Mouse (Mus musculus) forebrain, embryonic 12.5 days (tissue): ENCODE results near the gene Ubl3. TPM values are rescaled to one million over a fixed set of nuclear protein-coding genes. Genes with fewer than 3 reads are reported as not detected.

Experiments
- ATAC-seq: fragments of 200-750 bp; cut with Nextera tagmentation; 2 replicates; pipeline ENCODE4 v1.8.0; 2017; ENCODE audit warnings: moderate TSS enrichment; ENCODE audit not compliant: low FRiP score
- H3K27ac ChIP-seq: fragments of 300-500 bp; sonication (generic); 2 replicates; pipeline ENCODE4 v1.5.1; 2016; ENCODE audit warnings: mild to moderate bottlenecking
- H3K27me3 ChIP-seq: fragments of 300-500 bp; sonication (generic); 2 replicates; pipeline ENCODE4 v1.6.1; 2016; ENCODE audit warnings: mild to moderate bottlenecking
- H3K36me3 ChIP-seq: fragments of 300-500 bp; sonication (generic); replicated peaks from 2 replicates; pipeline ENCODE4 v1.6.1; 2016; ENCODE audit warnings: mild to moderate bottlenecking
- H3K4me1 ChIP-seq: fragments of 300-500 bp; sonication (generic); 2 replicates; pipeline ENCODE4 v1.6.1; 2016
- H3K4me2 ChIP-seq: fragments of 300-500 bp; sonication (generic); 2 replicates; pipeline ENCODE4 v1.6.1; 2016; ENCODE audit warnings: mild to moderate bottlenecking, moderate library complexity
- H3K4me3 ChIP-seq: fragments of 300-500 bp; sonication (generic); replicated peaks from 2 replicates; pipeline ENCODE4 v1.5.1; 2016; ENCODE audit warnings: mild to moderate bottlenecking
- H3K9ac ChIP-seq: fragments of 300-500 bp; sonication (generic); 2 replicates; pipeline ENCODE4 v1.6.1; 2016; ENCODE audit warnings: mild to moderate bottlenecking
- H3K9me3 ChIP-seq: fragments of 300-500 bp; sonication (generic); 2 replicates; pipeline ENCODE4 v1.6.1; 2016
- WGBS: fragments of 180-500 bp; shearing (Covaris S2); methylation state at CpG from one replicate; pipeline ENCODE4 v1.1.7; 2016; 5-methylcytosine and 5-hydroxymethylcytosine counted together
- polyA plus RNA-seq: library from polyadenylated mRNA; unstranded; fragments of >200 nt; fragmentation: Nextera tagmentation; extraction: Ambion mirVana; gene quantifications from 2 replicates; pipeline ENCODE4 v1.2.1, GENCODE M21; 2016

Gene Ubl3
- polyA plus RNA-seq, 1 experiment from 2014 or later: 94.6 TPM

GRCm38 (mm10) chr5:148558472-148558871 is 5.9 kb upstream of the Ubl3 start:
- WGBS: 93% methylated on average over 6 of the region's 6 CpGs
- no peaks in the 10 kb centered on the region for H3K9me3 ChIP-seq

GRCm38 (mm10) chr5:148556509-148556908 is 3.9 kb upstream of the Ubl3 start:
- whole genome bisulfite sequencing: 90% methylated on average over 5 of the region's 5 CpGs
- Histone ChIP-seq H3K4me3 (no peak overlapping the region), H3K9me3 (no peaks in the 10 kb centered on the region)

More at GRCm38 (mm10) chr5:148558472-148558871, 5.9 kb upstream of the Ubl3 start:
- H3K36me3 ChIP-seq: no peaks in the 10 kb centered on the region
- H3K4me3 ChIP-seq: no peak overlapping the region
- peaks cover 9% of the 10 kb centered on the region; the same call in 1 of the 2 replicates for H3K27me3 ChIP-seq
- H3K9ac ChIP-seq: no peak overlapping the region
- H3K27ac ChIP-seq: no peak overlapping the region
- no peak for ATAC-seq
- no peak overlapping the region for H3K4me2 ChIP-seq
- peaks cover 12% of the 10 kb centered on the region for H3K4me1 ChIP-seq

GRCm38 (mm10) chr5:148555156-148555555 is 2.6 kb upstream of the Ubl3 start:
- no peak for ATAC-seq
- WGBS: 72% methylated on average over 10 of the region's 10 CpGs
- Histone ChIP-seq H3K27ac (no peak overlapping the region), H3K4me1 (peaks cover 24% of the 10 kb centered on the region), H3K4me3 (no peak overlapping the region; the same call in 1 of the 2 replicates), H3K9ac (0 out of 2 replicates have a peak overlapping the region, but pooled peaks have one; percentile 9), H3K9me3 (no peaks in the 10 kb centered on the region), H3K27me3 (peaks cover 10% of the 10 kb centered on the region; the same call in 1 of the 2 replicates), H3K4me2 (peak overlapping the region; percentile 42), H3K36me3 (no peaks in the 10 kb centered on the region)

More at GRCm38 (mm10) chr5:148556509-148556908, 3.9 kb upstream of the Ubl3 start:
- Histone ChIP-seq H3K4me2 (no peak overlapping the region), H3K27me3 (peaks cover 10% of the 10 kb centered on the region; the same call in 1 of the 2 replicates), H3K4me1 (peaks cover 17% of the 10 kb centered on the region), H3K36me3 (no peaks in the 10 kb centered on the region), H3K9ac (no peak overlapping the region), H3K27ac (no peak overlapping the region)
- ATAC-seq: no peak

- Histone ChIP-seq H3K9me3 (no peaks in the 10 kb centered on the region), H3K9ac (peak overlapping the region; percentile 9), H3K4me3 (peak overlapping the region; percentile 5; the same call in 1 of the 2 replicates), H3K4me1 (peaks cover 28% of the 10 kb centered on the region), H3K27ac (no peak overlapping the region), H3K36me3 (no peaks in the 10 kb centered on the region), H3K4me2 (peak overlapping the region; percentile 42), H3K27me3 (peaks cover 10% of the 10 kb centered on the region; the same call in 1 of the 2 replicates)
- no peak for ATAC-seq
- 4% methylated on average over 16 of the region's 16 CpGs for WGBS
These were observed 2.1 kb upstream of the Ubl3 start for GRCm38 (mm10) chr5:148554701-148555100.

- H3K36me3 ChIP-seq: no peaks in the 10 kb centered on the region
- 0 out of 2 replicates have a peak overlapping the region, but pooled peaks have one; percentile 5 for H3K4me3 ChIP-seq
- H3K9ac ChIP-seq: peak overlapping the region; percentile 9
- peaks cover 10% of the 10 kb centered on the region; the same call in 1 of the 2 replicates for H3K27me3 ChIP-seq
- H3K27ac ChIP-seq: no peak overlapping the region
- peak overlapping the region; percentile 42 for H3K4me2 ChIP-seq
- H3K4me1 ChIP-seq: peaks cover 33% of the 10 kb centered on the region
- ATAC-seq: no peak
- no peaks in the 10 kb centered on the region for H3K9me3 ChIP-seq
- 18% methylated on average over 7 of the region's 7 CpGs for WGBS
These were observed 1.7 kb upstream of the Ubl3 start for GRCm38 (mm10) chr5:148554242-148554641.

GRCm38 (mm10) chr5:148553723-148554122 is 1.1 kb upstream of the Ubl3 start:
- no peaks in the 10 kb centered on the region for H3K9me3 ChIP-seq
- no peak for ATAC-seq
- no peak overlapping the region for H3K4me2 ChIP-seq
- no peak overlapping the region for H3K9ac ChIP-seq
- H3K4me1 ChIP-seq: peaks cover 34% of the 10 kb centered on the region
- no peaks in the 10 kb centered on the region for H3K36me3 ChIP-seq
- H3K27me3 ChIP-seq: peaks cover 10% of the 10 kb centered on the region; the same call in 1 of the 2 replicates
- no peak overlapping the region for H3K4me3 ChIP-seq
- no peak overlapping the region for H3K27ac ChIP-seq
- WGBS: 24% methylated on average over 14 of the region's 14 CpGs

GRCm38 (mm10) chr5:148551764-148552136 is 839 bp downstream of the Ubl3 start:
- no peak for ATAC-seq
- peak overlapping the region; percentile 63 for H3K4me3 ChIP-seq
- WGBS: under 1% methylated on average over 17 of the region's 17 CpGs
- H3K9me3 ChIP-seq: no peaks in the 10 kb centered on the region
- H3K27ac ChIP-seq: peak overlapping the region; percentile 99
- peak overlapping the region; percentile 64 for H3K4me2 ChIP-seq
- H3K36me3 ChIP-seq: no peaks in the 10 kb centered on the region
- peaks cover 52% of the 10 kb centered on the region for H3K4me1 ChIP-seq
- H3K9ac ChIP-seq: peak overlapping the region; percentile 77
- peaks cover 10% of the 10 kb centered on the region; the same call in 1 of the 2 replicates for H3K27me3 ChIP-seq

GRCm38 (mm10) chr5:148550821-148551763 is 1.5 kb downstream of the Ubl3 start:
- H3K9ac ChIP-seq: peak overlapping the region; percentile 77
- H3K4me1 ChIP-seq: peaks cover 54% of the 10 kb centered on the region
- peak overlapping the region; percentile 64 for H3K4me2 ChIP-seq
- no peaks in the 10 kb centered on the region for H3K9me3 ChIP-seq
- H3K27me3 ChIP-seq: peaks cover 10% of the 10 kb centered on the region; the same call in 1 of the 2 replicates
- WGBS: under 1% methylated on average over 28 of the region's 28 CpGs
- H3K36me3 ChIP-seq: no peaks in the 10 kb centered on the region
- peak overlapping the region; percentile 63 for H3K4me3 ChIP-seq
- ATAC-seq: no peak
- H3K27ac ChIP-seq: peak overlapping the region; percentile 99

GRCm38 (mm10) chr5:148550393-148550792 is 2.2 kb downstream of the Ubl3 start:
- ATAC-seq: no peak
- 2% methylated on average over 6 of the region's 6 CpGs for WGBS
- peaks cover 54% of the 10 kb centered on the region for H3K4me1 ChIP-seq
- H3K27me3 ChIP-seq: peaks cover 8% of the 10 kb centered on the region; the same call in 1 of the 2 replicates
- peak overlapping the region; percentile 77 for H3K9ac ChIP-seq
- peak overlapping the region; percentile 64 for H3K4me2 ChIP-seq
- peak overlapping the region; percentile 31; the same call in 1 of the 2 replicates for H3K27ac ChIP-seq
- no peaks in the 10 kb centered on the region for H3K36me3 ChIP-seq
- H3K4me3 ChIP-seq: peak overlapping the region; percentile 63
- no peaks in the 10 kb centered on the region for H3K9me3 ChIP-seq

- Histone ChIP-seq H3K4me3 (peak overlapping the region; percentile 63; the same call in 1 of the 2 replicates), H3K4me2 (peak overlapping the region; percentile 64), H3K27me3 (peaks cover 5% of the 10 kb centered on the region; the same call in 1 of the 2 replicates), H3K4me1 (peaks cover 47% of the 10 kb centered on the region), H3K36me3 (no peaks in the 10 kb centered on the region), H3K9me3 (no peaks in the 10 kb centered on the region), H3K9ac (no peak overlapping the region), H3K27ac (no peak overlapping the region)
- no peak for ATAC-seq
- 9% methylated on average over 4 of the region's 4 CpGs for WGBS
These were observed 3.3 kb downstream of the Ubl3 start for GRCm38 (mm10) chr5:148549307-148549706.

- ATAC-seq: no peak
- Histone ChIP-seq H3K36me3 (no peaks in the 10 kb centered on the region), H3K9me3 (no peaks in the 10 kb centered on the region), H3K27me3 (peaks cover 1% of the 10 kb centered on the region; the same call in 1 of the 2 replicates), H3K27ac (no peak overlapping the region), H3K4me3 (no peak overlapping the region), H3K4me2 (no peak overlapping the region), H3K4me1 (peaks cover 42% of the 10 kb centered on the region), H3K9ac (no peak overlapping the region)
- 71% methylated on average over 9 of the region's 9 CpGs for WGBS
These were observed 4.0 kb downstream of the Ubl3 start for GRCm38 (mm10) chr5:148548568-148548967.

- H3K36me3 ChIP-seq: no peaks in the 10 kb centered on the region
- H3K9me3 ChIP-seq: no peaks in the 10 kb centered on the region
- no peak overlapping the region for H3K4me3 ChIP-seq
- 56% methylated on average over 10 of the region's 10 CpGs for WGBS
- peaks cover 39% of the 10 kb centered on the region for H3K4me1 ChIP-seq
- no peak for ATAC-seq
- H3K27me3 ChIP-seq: no peaks in the 10 kb centered on the region
- H3K4me2 ChIP-seq: no peak overlapping the region
- H3K27ac ChIP-seq: no peak overlapping the region
- no peak overlapping the region for H3K9ac ChIP-seq
These were observed 4.6 kb downstream of the Ubl3 start for GRCm38 (mm10) chr5:148547870-148548456.
